Mouse (Mus musculus) G1E (cell line): ENCODE data around the gene Mark4.

Experiments
- CTCF ChIP-seq: IDR thresholded peaks from 2 replicates; pipeline ENCODE4 v1.5.1; 2012; ENCODE audit warnings: low read depth, low read length, inconsistent platforms, mixed read lengths
- GATA1 ChIP-seq: IDR thresholded peaks from 2 replicates; pipeline ENCODE4 v1.6.1; 2012; ENCODE audit warnings: borderline replicate concordance, low read length, inconsistent platforms, mixed read lengths

GRCm38 (mm10) chr7:19400946-19401345, 57.7 kb downstream of the Mark4 start:
- TF ChIP-seq CTCF (no peak), GATA1 (no peak)
